Mouse (Mus musculus): ENCODE data around the gene Mdfic. TPM values are rescaled to one million over a fixed set of nuclear protein-coding genes. Genes with fewer than 3 reads are reported as not detected.

The Mdfic gene
- polyA plus RNA-seq, 1 experiment from 2014 or later = 2.7 TPM

DNA sequence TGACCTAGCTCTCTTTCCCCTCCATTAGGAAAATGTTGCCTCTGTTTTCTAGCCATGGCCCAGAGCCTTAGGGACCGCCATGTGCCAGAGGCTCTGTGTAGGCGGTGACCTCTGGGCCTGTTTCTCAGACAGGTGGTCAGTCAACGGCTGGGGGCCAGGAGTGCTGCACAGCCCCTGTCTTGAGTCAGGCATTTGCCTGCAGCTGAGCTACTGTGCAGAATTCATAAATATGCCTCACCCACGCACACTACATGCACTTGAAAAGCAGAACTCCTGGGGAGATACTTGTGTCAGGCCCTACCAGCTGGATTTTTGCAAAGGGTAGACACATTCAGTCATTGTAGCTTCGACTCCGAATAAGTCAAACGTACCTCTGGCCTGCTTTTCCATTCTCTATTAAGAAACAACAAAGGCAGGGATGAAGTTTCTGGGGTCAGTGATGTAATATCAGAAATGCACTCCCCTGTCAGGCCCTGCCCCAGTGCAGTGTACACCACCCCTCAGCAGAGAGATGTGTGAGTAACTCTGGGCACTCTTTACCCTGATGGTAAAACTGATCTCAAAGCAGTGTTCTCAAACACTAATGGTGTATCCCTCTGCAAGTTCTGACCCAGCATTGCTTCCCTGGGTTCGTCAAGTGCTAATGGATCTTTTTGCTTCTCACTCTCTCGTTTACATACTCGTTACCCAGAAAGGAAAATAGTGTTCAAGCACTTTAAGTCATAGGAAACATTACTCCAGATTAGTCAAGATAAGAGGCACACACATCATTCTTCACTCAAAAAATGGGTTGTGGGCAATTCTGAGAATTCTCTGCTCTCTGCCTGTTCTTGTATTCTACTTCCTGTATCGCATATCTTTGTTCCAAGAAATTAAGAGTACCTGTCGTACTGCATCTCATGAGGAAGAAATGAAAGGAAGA is 72.5 kb downstream of the Mdfic start:
- Histone ChIP-seq H3K9me3 (ENCODE audit: control insufficient read depth, low read length) (no peaks in the 10 kb centered on the region), H3K4me2 (no peak overlapping the region), H3K36me3 (ENCODE audit: control insufficient read depth, insufficient read depth, low read length) (no peaks in the 10 kb centered on the region), H3K27ac (ENCODE audit: low read depth, low read length) (no peak overlapping the region), H3K4me1 (replicated peaks; ENCODE audit: control insufficient read depth, insufficient read depth, low read length) (no peaks in the 10 kb centered on the region), H3K9ac (ENCODE audit: low read depth, low read length) (no peak overlapping the region), H3K4me3 (ENCODE audit: low read depth, low read length) (no peak overlapping the region), H3K27me3 (replicated peaks; ENCODE audit: control insufficient read depth, insufficient read depth, low read length) (no peaks in the 10 kb centered on the region)
- 72% methylated on average over 12 of the region's 12 CpGs for WGBS
- ATAC-seq (replicated peaks; ENCODE audit: low FRiP score) (no peak), DNase-seq (ENCODE audit: low spot score) (no peak)

DNA sequence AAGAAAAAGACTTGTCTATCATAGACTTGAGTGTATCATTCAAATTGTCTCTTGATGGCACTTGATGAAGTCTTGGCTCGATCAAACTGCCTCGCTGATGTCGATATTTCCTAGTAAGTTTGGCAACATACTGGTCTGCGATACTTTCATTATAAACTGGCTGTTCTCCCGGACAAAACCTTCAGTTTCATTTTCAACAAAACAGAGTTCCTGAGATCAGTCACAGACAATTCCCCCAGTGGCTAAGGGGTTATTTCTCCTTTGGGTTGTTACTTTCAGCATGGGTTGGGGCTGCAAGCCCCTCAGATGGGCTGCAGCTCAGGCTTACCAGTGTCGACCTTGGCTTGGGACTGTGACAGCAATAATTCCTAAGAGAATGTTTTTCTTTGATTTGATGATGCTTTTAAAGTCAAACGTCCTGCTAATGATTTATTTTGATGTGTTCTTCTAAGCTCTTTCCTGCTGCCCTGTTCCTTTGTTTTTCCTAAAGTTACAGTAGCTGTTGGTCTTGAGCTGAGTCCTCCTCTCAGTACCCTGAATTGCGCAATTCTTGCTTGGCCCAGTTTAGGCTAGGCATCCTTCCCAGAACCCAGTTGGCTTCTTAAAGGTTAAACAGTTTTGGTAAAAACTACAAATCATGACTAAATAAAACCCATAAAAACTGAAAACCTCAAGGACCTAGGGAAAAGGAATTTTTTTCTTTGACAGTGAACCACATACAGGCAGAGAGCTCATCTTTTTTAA is 73.3 kb downstream of the Mdfic start:
- no peak overlapping the region for H3K4me3 ChIP-seq (ENCODE audit: low read depth, low read length)
- no peaks in the 10 kb centered on the region for H3K9me3 ChIP-seq (ENCODE audit: control insufficient read depth, low read length)
- no peak overlapping the region for H3K4me2 ChIP-seq
- no peaks in the 10 kb centered on the region for H3K27me3 ChIP-seq (replicated peaks; ENCODE audit: control insufficient read depth, insufficient read depth, low read length)
- DNase-seq (ENCODE audit: low spot score) (no peak), ATAC-seq (replicated peaks; ENCODE audit: low FRiP score) (no peak)
- H3K27ac ChIP-seq (ENCODE audit: low read depth, low read length) = no peak overlapping the region
- WGBS = 76% methylated on average over 8 of the region's 8 CpGs
- H3K36me3 ChIP-seq (ENCODE audit: control insufficient read depth, insufficient read depth, low read length) = no peaks in the 10 kb centered on the region
- no peaks in the 10 kb centered on the region for H3K4me1 ChIP-seq (replicated peaks; ENCODE audit: control insufficient read depth, insufficient read depth, low read length)
- H3K9ac ChIP-seq (ENCODE audit: low read depth, low read length) = no peak overlapping the region

DNA sequence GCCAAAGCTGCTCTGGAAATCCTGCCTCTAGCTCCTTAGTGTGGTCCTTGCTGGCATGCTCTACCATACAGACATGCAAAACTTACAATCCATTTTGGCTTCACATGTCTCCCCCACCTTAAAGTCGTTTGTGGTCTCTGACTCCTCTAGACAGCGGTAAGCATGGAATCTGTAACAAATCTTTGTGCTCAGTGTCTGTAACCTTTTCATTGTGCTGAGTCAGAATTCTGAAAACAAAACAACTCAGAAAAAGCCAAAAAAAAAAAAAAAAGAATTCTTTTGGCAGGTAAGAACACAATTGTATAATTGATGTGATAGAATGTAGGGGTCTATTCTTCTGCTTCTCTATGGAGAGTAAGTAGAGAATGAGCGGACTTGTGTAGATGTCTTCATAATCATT is 74.3 kb downstream of the Mdfic start:
- ATAC-seq (replicated peaks; ENCODE audit: low FRiP score) = no peak
- Histone ChIP-seq H3K4me3 (ENCODE audit: low read depth, low read length) (no peak overlapping the region), H3K4me1 (replicated peaks; ENCODE audit: control insufficient read depth, insufficient read depth, low read length) (no peaks in the 10 kb centered on the region), H3K4me2 (no peak overlapping the region), H3K9ac (ENCODE audit: low read depth, low read length) (no peak overlapping the region), H3K27ac (ENCODE audit: low read depth, low read length) (no peak overlapping the region), H3K27me3 (replicated peaks; ENCODE audit: control insufficient read depth, insufficient read depth, low read length) (no peaks in the 10 kb centered on the region), H3K36me3 (ENCODE audit: control insufficient read depth, insufficient read depth, low read length) (no peaks in the 10 kb centered on the region), H3K9me3 (ENCODE audit: control insufficient read depth, low read length) (no peaks in the 10 kb centered on the region)
- DNase-seq (ENCODE audit: low spot score) = no peak
- 84% methylated on average over 3 of the region's 3 CpGs for WGBS

DNA sequence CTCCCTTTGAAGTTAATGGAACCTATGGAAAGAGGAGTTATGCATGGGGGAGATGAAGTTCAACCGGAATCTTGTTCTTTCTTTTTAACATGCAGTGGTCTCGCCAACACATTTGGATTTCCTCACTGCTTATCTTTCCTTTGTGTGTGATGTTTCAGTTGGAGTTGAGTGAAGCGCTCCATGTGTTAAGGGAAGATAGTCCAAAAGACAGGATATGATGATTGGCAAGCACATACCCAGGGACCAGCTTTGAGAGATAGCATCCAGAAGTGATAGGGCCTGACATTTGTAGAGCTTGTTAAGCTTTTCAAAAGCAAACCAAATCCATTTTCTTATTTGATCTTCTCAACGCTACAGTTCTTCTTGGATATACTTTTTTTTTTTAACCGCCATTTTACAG is 86.9 kb downstream of the Mdfic start:
- Histone ChIP-seq H3K9me3 (ENCODE audit: control insufficient read depth, low read length) (no peaks in the 10 kb centered on the region), H3K4me1 (replicated peaks; ENCODE audit: control insufficient read depth, insufficient read depth, low read length) (no peaks in the 10 kb centered on the region), H3K27ac (ENCODE audit: low read depth, low read length) (no peak overlapping the region), H3K4me3 (ENCODE audit: low read depth, low read length) (no peak overlapping the region), H3K9ac (ENCODE audit: low read depth, low read length) (no peak overlapping the region), H3K4me2 (no peak overlapping the region), H3K27me3 (replicated peaks; ENCODE audit: control insufficient read depth, insufficient read depth, low read length) (no peaks in the 10 kb centered on the region), H3K36me3 (ENCODE audit: control insufficient read depth, insufficient read depth, low read length) (no peaks in the 10 kb centered on the region)
- WGBS = 61% methylated on average over 5 of the region's 5 CpGs
- no peak for DNase-seq (ENCODE audit: low spot score)
- no peak for ATAC-seq (replicated peaks; ENCODE audit: low FRiP score)

DNA sequence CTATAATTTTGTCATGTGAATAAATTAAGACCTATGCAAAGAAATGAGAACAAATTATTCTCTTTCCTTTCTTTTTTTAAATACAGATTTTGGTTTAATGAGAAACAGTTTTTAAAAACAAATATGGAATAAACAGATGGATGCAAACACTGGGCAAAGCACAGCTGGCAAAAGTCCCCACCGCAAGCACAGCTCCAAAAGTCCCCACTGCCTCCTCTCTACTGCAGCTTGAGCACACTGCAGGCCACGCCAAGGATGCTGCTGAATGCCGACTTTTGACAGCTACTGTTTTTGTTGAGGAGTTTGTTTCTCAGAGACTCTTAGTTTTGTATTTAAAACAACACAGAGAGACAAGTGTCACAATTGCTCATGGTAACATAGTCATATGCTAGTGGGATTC is 104.8 kb downstream of the Mdfic start:
- H3K27ac ChIP-seq (ENCODE audit: low read depth, low read length) = no peak overlapping the region
- no peaks in the 10 kb centered on the region for H3K9me3 ChIP-seq (ENCODE audit: control insufficient read depth, low read length)
- no peaks in the 10 kb centered on the region for H3K27me3 ChIP-seq (replicated peaks; ENCODE audit: control insufficient read depth, insufficient read depth, low read length)
- H3K4me2 ChIP-seq = no peak overlapping the region
- no peaks in the 10 kb centered on the region for H3K4me1 ChIP-seq (replicated peaks; ENCODE audit: control insufficient read depth, insufficient read depth, low read length)
- ATAC-seq (replicated peaks; ENCODE audit: low FRiP score) (no peak), DNase-seq (ENCODE audit: low spot score) (no peak)
- WGBS = 76% methylated on average over 3 of the region's 3 CpGs
- no peaks in the 10 kb centered on the region for H3K36me3 ChIP-seq (ENCODE audit: control insufficient read depth, insufficient read depth, low read length)
- H3K9ac ChIP-seq (ENCODE audit: low read depth, low read length) = no peak overlapping the region
- no peak overlapping the region for H3K4me3 ChIP-seq (ENCODE audit: low read depth, low read length)

DNA sequence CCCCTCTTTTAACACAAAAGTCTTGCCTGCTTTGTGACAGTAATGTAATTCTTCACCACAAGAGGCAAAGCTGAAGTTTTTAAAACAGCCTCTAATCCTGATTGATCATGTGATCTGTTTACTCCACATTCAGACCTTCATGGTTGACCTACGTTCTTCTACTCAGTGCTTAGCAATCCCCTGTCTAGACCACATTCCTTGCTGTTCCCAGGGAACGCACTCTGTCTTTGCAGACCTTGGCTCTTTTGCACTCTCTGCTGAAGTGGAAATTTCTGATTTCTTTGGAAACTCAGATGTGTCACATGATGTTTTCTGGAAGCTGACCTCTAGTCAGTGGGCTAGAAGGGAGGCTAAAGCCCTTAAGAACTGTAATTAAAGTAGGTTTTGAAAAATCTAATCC is 109.4 kb downstream of the Mdfic start:
- Histone ChIP-seq H3K36me3 (ENCODE audit: control insufficient read depth, insufficient read depth, low read length) (no peaks in the 10 kb centered on the region), H3K4me3 (ENCODE audit: low read depth, low read length) (no peak overlapping the region), H3K9ac (ENCODE audit: low read depth, low read length) (no peak overlapping the region), H3K27me3 (replicated peaks; ENCODE audit: control insufficient read depth, insufficient read depth, low read length) (no peaks in the 10 kb centered on the region), H3K9me3 (ENCODE audit: control insufficient read depth, low read length) (no peaks in the 10 kb centered on the region), H3K4me2 (no peak overlapping the region), H3K27ac (ENCODE audit: low read depth, low read length) (no peak overlapping the region), H3K4me1 (replicated peaks; ENCODE audit: control insufficient read depth, insufficient read depth, low read length) (no peaks in the 10 kb centered on the region)
- ATAC-seq (replicated peaks; ENCODE audit: low FRiP score) (no peak), DNase-seq (ENCODE audit: low spot score) (no peak)
- 61% methylated on average over 2 of the region's 2 CpGs for WGBS

DNA sequence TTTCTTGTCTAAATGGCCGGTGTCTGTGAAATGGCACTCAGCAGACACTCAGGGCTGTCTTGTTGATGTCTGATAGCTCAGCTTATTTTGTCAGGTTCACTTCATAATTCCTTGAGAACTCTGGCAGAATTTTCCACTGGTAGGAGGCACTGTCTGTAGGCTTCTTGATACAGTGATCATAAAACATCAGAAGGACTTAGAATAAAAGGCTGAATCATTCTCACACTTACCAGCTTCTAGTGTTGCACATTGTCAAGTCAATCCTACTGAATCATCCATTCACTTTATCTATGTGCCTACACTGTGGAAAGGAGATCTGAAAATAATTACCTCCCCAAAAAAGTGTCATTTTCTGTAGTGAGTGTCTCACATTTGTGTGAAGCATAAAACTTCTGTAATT is 110.2 kb downstream of the Mdfic start:
- DNase-seq (ENCODE audit: low spot score) (no peak), ATAC-seq (replicated peaks; ENCODE audit: low FRiP score) (no peak)
- 74% methylated on average over 1 of the region's 1 CpGs for WGBS
- H3K27ac ChIP-seq (ENCODE audit: low read depth, low read length) = no peak overlapping the region
- no peak overlapping the region for H3K9ac ChIP-seq (ENCODE audit: low read depth, low read length)
- H3K4me2 ChIP-seq = no peak overlapping the region
- no peak overlapping the region for H3K4me3 ChIP-seq (ENCODE audit: low read depth, low read length)
- no peaks in the 10 kb centered on the region for H3K4me1 ChIP-seq (replicated peaks; ENCODE audit: control insufficient read depth, insufficient read depth, low read length)
- H3K9me3 ChIP-seq (ENCODE audit: control insufficient read depth, low read length) = no peaks in the 10 kb centered on the region
- no peaks in the 10 kb centered on the region for H3K27me3 ChIP-seq (replicated peaks; ENCODE audit: control insufficient read depth, insufficient read depth, low read length)
- no peaks in the 10 kb centered on the region for H3K36me3 ChIP-seq (ENCODE audit: control insufficient read depth, insufficient read depth, low read length)

DNA sequence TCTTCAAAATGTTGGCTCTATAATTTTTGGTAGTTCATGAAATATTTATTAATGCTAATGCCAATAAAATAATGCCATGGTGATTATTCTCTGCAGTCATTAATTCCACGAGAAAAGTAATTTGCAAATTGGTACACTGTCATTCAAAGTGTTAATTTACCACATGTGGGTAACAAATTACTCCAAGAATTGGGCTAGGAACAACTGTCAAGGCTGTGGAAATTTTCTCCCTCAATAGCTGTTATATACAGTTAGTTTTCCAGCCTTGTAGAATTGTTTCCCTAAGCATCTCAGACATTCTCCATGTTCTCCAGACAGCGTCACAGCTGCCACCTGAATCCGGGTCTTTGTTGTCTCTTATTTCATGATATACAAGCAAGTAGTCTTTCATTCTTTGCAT is 117.2 kb downstream of the Mdfic start:
- ATAC-seq (replicated peaks; ENCODE audit: low FRiP score) = no peak
- H3K27me3 ChIP-seq (replicated peaks; ENCODE audit: control insufficient read depth, insufficient read depth, low read length) = no peaks in the 10 kb centered on the region

More for the DNA sequence above, 117.2 kb downstream of the Mdfic start:
- Histone ChIP-seq H3K36me3 (ENCODE audit: control insufficient read depth, insufficient read depth, low read length) (no peaks in the 10 kb centered on the region), H3K9me3 (ENCODE audit: control insufficient read depth, low read length) (no peaks in the 10 kb centered on the region; the same call in 1 of the 2 replicates), H3K9ac (ENCODE audit: low read depth, low read length) (no peak overlapping the region), H3K4me2 (no peak overlapping the region), H3K4me3 (ENCODE audit: low read depth, low read length) (no peak overlapping the region), H3K4me1 (replicated peaks; ENCODE audit: control insufficient read depth, insufficient read depth, low read length) (no peaks in the 10 kb centered on the region), H3K27ac (ENCODE audit: low read depth, low read length) (no peak overlapping the region)
- WGBS = 79% methylated on average over 3 of the region's 3 CpGs
- DNase-seq (ENCODE audit: low spot score) = no peak

Data from liver, embryonic 11.5 days (tissue).